In the genomic region with DNA sequence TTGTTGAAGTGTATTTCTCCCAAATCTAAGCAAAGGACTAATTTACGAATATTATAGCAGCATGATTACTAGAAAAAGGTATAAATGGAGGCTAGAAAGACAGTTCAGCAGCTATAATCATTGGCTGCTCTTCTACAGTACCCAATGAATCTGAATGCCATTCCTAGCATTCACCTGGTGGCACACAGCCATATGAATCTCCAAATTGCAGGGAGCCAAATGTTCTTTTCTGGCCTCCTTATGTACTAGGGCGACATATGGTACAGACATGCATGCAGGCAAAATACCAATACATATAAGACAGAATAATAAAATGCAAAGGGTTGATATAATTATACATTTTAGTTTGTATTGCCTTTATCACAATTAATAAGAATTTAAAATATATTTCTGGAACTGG, we compare ENCODE assay signal across 13 mouse cellular contexts.
"Had no signal": no experiment of that assay in that cellular context is flagged by ENCODE, and none has a peak within 500 bp of the region (broad histone marks: within the 10 kb centered on the region; RNA-seq: fewer than 3 reads in every experiment).

No protein-coding gene starts in this region.

- H3K9ac ChIP-seq: liver, embryonic 15.5 days; midbrain, embryonic 15.5 days; neural tube, embryonic 12.5 days had no signal

- H3K9me3 ChIP-seq: liver, embryonic 15.5 days; midbrain, embryonic 10.5 days; midbrain, embryonic 15.5 days; neural tube, embryonic 12.5 days had no signal

- H3K36me3 ChIP-seq: liver, embryonic 15.5 days; midbrain, embryonic 10.5 days; midbrain, embryonic 15.5 days; neural tube, embryonic 12.5 days had no signal

- H3K27ac ChIP-seq: left cerebral cortex, adult 2 months; liver, embryonic 15.5 days; midbrain, embryonic 10.5 days; midbrain, embryonic 15.5 days; neural tube, embryonic 12.5 days had no signal

- H3K4me1 ChIP-seq: liver, embryonic 15.5 days; midbrain, embryonic 10.5 days; midbrain, embryonic 15.5 days; neural tube, embryonic 12.5 days had no signal

- H3K27me3 ChIP-seq: liver, embryonic 15.5 days; midbrain, embryonic 15.5 days; neural tube, embryonic 12.5 days had no signal

- DNase-seq: kidney, postnatal 14 days; left cerebral cortex, postnatal 4 days; lung, adult 2 months; lung, postnatal 4 days; thymus, adult 18-20 months; thymus, postnatal 14 days had no signal

- H3K4me2 ChIP-seq: liver, embryonic 11.5 days; liver, embryonic 15.5 days; midbrain, embryonic 15.5 days; neural tube, embryonic 12.5 days had no signal

- H3K4me3 ChIP-seq: left cerebral cortex, adult 2 months; liver, embryonic 15.5 days; midbrain, embryonic 10.5 days; midbrain, embryonic 15.5 days; neural tube, embryonic 12.5 days had no signal

- ATAC-seq: lung, postnatal 0 days; midbrain, embryonic 15.5 days had no signal
